Mouse (Mus musculus) brain, adult 10 weeks (tissue): Measurements from ENCODE around the gene Zfp628. TPM values are rescaled to one million over a fixed set of nuclear protein-coding genes. Genes with fewer than 3 reads are reported as not detected.

Experiments
- polyA plus RNA-seq: library from polyadenylated mRNA; stranded (reverse); fragments of 350-450 nt; fragmentation: Illumina TruSeq; extraction: RNeasy Lipid Tissue Mini Kit (QIAGEN cat#74804); gene quantifications from one replicate; pipeline ENCODE4 v1.2.3, GENCODE M21; 2015; ENCODE audit warnings: low read depth, low replicate concordance

Gene Zfp628
- 5.6 TPM for polyA plus RNA-seq

GRCm38 (mm10) chr7:4915007-4915665 lies at the start of gene Zfp628:
Zfp628 (plus strand) TSS chr7:4915217.

GRCm38 (mm10) chr7:4870133-4870532 lies 44.9 kb upstream of the Zfp628 start, which contains the start of gene Isoc2b:
Isoc2b (minus strand) TSS chr7:4870258.

GRCm38 (mm10) chr7:4876753-4877221 lies 38.2 kb upstream of the Zfp628 start, which contains the start of gene Isoc2a:
Isoc2a (plus strand) TSS chr7:4877153.

GRCm38 (mm10) chr7:4906466-4906950 lies 8.5 kb upstream of the Zfp628 start, which contains the start of gene Gm36210:
Gm36210 (minus strand) TSS chr7:4906516.

GRCm38 (mm10) chr7:4921824-4922482 lies 6.9 kb downstream of the Zfp628 start, which contains the start of gene Nat14:
Nat14 (plus strand) TSS chr7:4922028.

GRCm38 (mm10) chr7:4925441-4926381 lies 10.7 kb downstream of the Zfp628 start, which contains the start of gene Ssc5d:
Ssc5d (plus strand) TSS chr7:4925785.

GRCm38 (mm10) chr7:4964272-4964671 lies 49.3 kb downstream of the Zfp628 start, which contains the start of gene Sbk2:
Sbk2 (minus strand) TSS chr7:4964406.

GRCm38 (mm10) chr7:4971068-4971467 lies 56.1 kb downstream of the Zfp628 start, which contains the start of gene Sbk3:
Sbk3 (minus strand) TSS chr7:4971168.

Other genes with a start within 250 kb of the Zfp628 start
- gene Hspbp1, start 230.1 kb upstream of the Zfp628 start, polyA plus RNA-seq = 126 TPM
- gene Brsk1, start 224.6 kb upstream of the Zfp628 start, polyA plus RNA-seq = 257 TPM
- not detected for gene Tmem150b, start 190.0 kb upstream of the Zfp628 start, polyA plus RNA-seq
- gene Kmt5c, start 175.1 kb upstream of the Zfp628 start, polyA plus RNA-seq = 21.4 TPM
- 12.2 TPM for gene Cox6b2, start 162.1 kb upstream of the Zfp628 start, polyA plus RNA-seq
- not detected for gene Fam71e2, start 143.9 kb upstream of the Zfp628 start, polyA plus RNA-seq
- 0.67 TPM for gene Il11, start 132.4 kb upstream of the Zfp628 start, polyA plus RNA-seq
- not detected for gene Tmem190, start 132.3 kb upstream of the Zfp628 start, polyA plus RNA-seq
- gene Tmem238, start 125.6 kb upstream of the Zfp628 start, polyA plus RNA-seq = 1.4 TPM
- 466 TPM for gene Rpl28, start 122.3 kb upstream of the Zfp628 start, polyA plus RNA-seq
- gene Ube2s, start 102.6 kb upstream of the Zfp628 start, polyA plus RNA-seq = 175 TPM
- gene Shisa7, start 70.5 kb upstream of the Zfp628 start, polyA plus RNA-seq = 75.7 TPM
- gene Isoc2b, start 45.0 kb upstream of the Zfp628 start, polyA plus RNA-seq = 10.4 TPM
- 16.9 TPM for gene Isoc2a, start 38.1 kb upstream of the Zfp628 start, polyA plus RNA-seq
- gene Gm36210, start 8.7 kb upstream of the Zfp628 start, polyA plus RNA-seq = not detected
- 103 TPM for gene Nat14, start 6.8 kb downstream of the Zfp628 start, polyA plus RNA-seq
- 1.2 TPM for gene Ssc5d, start 10.6 kb downstream of the Zfp628 start, polyA plus RNA-seq
- gene Sbk2, start 49.2 kb downstream of the Zfp628 start, polyA plus RNA-seq = 0.45 TPM
- 1.1 TPM for gene Sbk3, start 56.0 kb downstream of the Zfp628 start, polyA plus RNA-seq
- gene Zfp579, start 80.9 kb downstream of the Zfp628 start, polyA plus RNA-seq = 16.7 TPM
- gene Zfp524, start 99.2 kb downstream of the Zfp628 start, polyA plus RNA-seq = 10.3 TPM
- gene Fiz1, start 99.5 kb downstream of the Zfp628 start, polyA plus RNA-seq = 15.9 TPM
- gene Gm44973, start 100.3 kb downstream of the Zfp628 start, polyA plus RNA-seq = not detected
- 17.7 TPM for gene Zfp865, start 105.2 kb downstream of the Zfp628 start, polyA plus RNA-seq
- gene Ccdc106, start 105.3 kb downstream of the Zfp628 start, polyA plus RNA-seq = 63.8 TPM
- not detected for gene 4632433K11Rik, start 118.9 kb downstream of the Zfp628 start, polyA plus RNA-seq
- gene Zfp784, start 123.2 kb downstream of the Zfp628 start, polyA plus RNA-seq = 6.4 TPM
- gene Zfp580, start 136.3 kb downstream of the Zfp628 start, polyA plus RNA-seq = 17.7 TPM
- gene U2af2, start 146.9 kb downstream of the Zfp628 start, polyA plus RNA-seq = 167 TPM
- 312 TPM for gene Epn1, start 165.0 kb downstream of the Zfp628 start, polyA plus RNA-seq
- not detected for gene Rfpl4, start 201.7 kb downstream of the Zfp628 start, polyA plus RNA-seq
- 0.49 TPM for gene Rasl2-9, start 210.7 kb downstream of the Zfp628 start, polyA plus RNA-seq
- not detected for gene Vmn1r55, start 234.5 kb downstream of the Zfp628 start, polyA plus RNA-seq